Mouse (Mus musculus) forebrain, embryonic 12.5 days (tissue): ENCODE data around the gene Tspear. TPM values are rescaled to one million over a fixed set of nuclear protein-coding genes. Genes with fewer than 3 reads are reported as not detected.

Experiments used
- microRNA counts: library from miRNA; unstranded; fragments of <30 nt; microRNA quantifications from one replicate; lab custom pipeline; 2017
- microRNA-seq: library from miRNA; unstranded; fragments of <30 nt; microRNA quantifications from one replicate; pipeline ENCODE4, GENCODE M21; 2017
- polyA plus RNA-seq: library from polyadenylated mRNA; unstranded; fragments of >200 nt; fragmentation: Nextera tagmentation; extraction: Ambion mirVana; gene quantifications from 2 replicates; pipeline ENCODE4 v1.2.1, GENCODE M21; 2016

The Tspear gene
- polyA plus RNA-seq, 1 experiment from 2014 or later, result 0.92 TPM

MicroRNAs within 50 kb of the gene (microRNA counts, 519-probe panel; counts per million panel counts)
- microRNA mmu-miR-1930 (lab: Ali Mortazavi, UCI), result not detected

Small RNA genes within 50 kb of the gene (microRNA-seq; reads per million reads assigned to microRNA genes)
- gene Mir1930, result 25.2 reads per million, percentile 36 among the genes with 10 or more reads in this experiment

Other genes with a start within 250 kb of the Tspear start
- gene Fam207a, start 170.8 kb upstream of the Tspear start, polyA plus RNA-seq, result 39.4 and 44.1 TPM in 2 replicates
- 0.64 and 0.74 TPM in 2 replicates for gene Itgb2, start 156.3 kb upstream of the Tspear start, polyA plus RNA-seq
- gene Pttg1ip, start 104.8 kb upstream of the Tspear start, polyA plus RNA-seq, result 61.9 and 64.6 TPM in 2 replicates
- gene Sumo3, start 80.5 kb upstream of the Tspear start, polyA plus RNA-seq, result 322 and 326 TPM in 2 replicates
- gene Gm49325, start 80.4 kb upstream of the Tspear start, polyA plus RNA-seq, result 15.7 and 23.4 TPM in 2 replicates
- gene Ube2g2, start 64.3 kb upstream of the Tspear start, polyA plus RNA-seq, result 87.0 and 92.7 TPM in 2 replicates
- gene Gm19402, start 4.2 kb downstream of the Tspear start, polyA plus RNA-seq, result not detected in 2 replicates
- not detected in 2 replicates for gene Gm9508, start 10.7 kb downstream of the Tspear start, polyA plus RNA-seq
- gene Gm10272, start 20.1 kb downstream of the Tspear start, polyA plus RNA-seq, result not detected in 2 replicates
- gene Gm10024, start 24.9 kb downstream of the Tspear start, polyA plus RNA-seq, result not detected in 2 replicates
- not detected in 2 replicates for gene Gm10142, start 29.2 kb downstream of the Tspear start, polyA plus RNA-seq
- gene Krtap12-1, start 34.0 kb downstream of the Tspear start, polyA plus RNA-seq, result not detected in 2 replicates
- gene Gm10100, start 39.9 kb downstream of the Tspear start, polyA plus RNA-seq, result not detected in 2 replicates
- not detected in 2 replicates for gene Gm18596, start 56.1 kb downstream of the Tspear start, polyA plus RNA-seq
- gene Gm9736, start 64.8 kb downstream of the Tspear start, polyA plus RNA-seq, result not detected in 2 replicates
- not detected in 2 replicates for gene Gm3233, start 73.1 kb downstream of the Tspear start, polyA plus RNA-seq
- gene Gm3238, start 84.8 kb downstream of the Tspear start, polyA plus RNA-seq, result not detected in 2 replicates
- not detected in 2 replicates for gene Gm7138, start 90.4 kb downstream of the Tspear start, polyA plus RNA-seq
- not detected in 2 replicates for gene Gm3250, start 96.0 kb downstream of the Tspear start, polyA plus RNA-seq
- not detected in 2 replicates for gene Gm7137, start 101.6 kb downstream of the Tspear start, polyA plus RNA-seq
- not detected in 2 replicates for gene Gm9639, start 108.5 kb downstream of the Tspear start, polyA plus RNA-seq
- gene Gm19668, start 112.6 kb downstream of the Tspear start, polyA plus RNA-seq, result not detected in 2 replicates
- not detected in 2 replicates for gene Gm9507, start 125.3 kb downstream of the Tspear start, polyA plus RNA-seq
- not detected in 2 replicates for gene Gm2696, start 128.1 kb downstream of the Tspear start, polyA plus RNA-seq
- gene Krtap10-4, start 140.5 kb downstream of the Tspear start, polyA plus RNA-seq, result not detected in 2 replicates
- gene Krtap10-10, start 149.4 kb downstream of the Tspear start, polyA plus RNA-seq, result not detected in 2 replicates
- not detected in 2 replicates for gene Gm36176, start 160.2 kb downstream of the Tspear start, polyA plus RNA-seq
- not detected in 2 replicates for gene Gm10318, start 166.3 kb downstream of the Tspear start, polyA plus RNA-seq
- not detected in 2 replicates for gene Gm3285, start 175.4 kb downstream of the Tspear start, polyA plus RNA-seq
- gene Lrrc3, start 216.0 kb downstream of the Tspear start, polyA plus RNA-seq, result 4.4 and 4.7 TPM in 2 replicates